Mouse (Mus musculus) heart, embryonic 11.5 days (tissue): ENCODE measurements around the gene Zfp281. TPM values are rescaled to one million over a fixed set of nuclear protein-coding genes. Genes with fewer than 3 reads are reported as not detected.

ENCODE experiments used
- ATAC-seq: fragments of 200-750 bp; cut with Nextera tagmentation; replicated peaks from 2 replicates; pipeline ENCODE4 v1.8.0; 2017; ENCODE audit warnings: moderate library complexity; ENCODE audit not compliant: insufficient number of reproducible peaks, low FRiP score, low TSS enrichment
- H3K27ac ChIP-seq: fragments of 300-500 bp; sonication (generic); 2 replicates; pipeline ENCODE4 v1.5.1; 2014; ENCODE audit warnings: mild to moderate bottlenecking, low read depth, low read length
- H3K27me3 ChIP-seq: fragments of 300-500 bp; sonication (generic); 2 replicates; pipeline ENCODE4 v1.6.1; 2014; ENCODE audit warnings: mild to moderate bottlenecking, low read length, mixed read lengths; ENCODE audit not compliant: control insufficient read depth, insufficient read depth
- H3K36me3 ChIP-seq: fragments of 300-500 bp; sonication (generic); 2 replicates; pipeline ENCODE4 v1.6.1; 2014; ENCODE audit warnings: mild to moderate bottlenecking, low read length, moderate library complexity, mixed read lengths; ENCODE audit not compliant: control insufficient read depth, insufficient read depth
- H3K4me1 ChIP-seq: fragments of 300-500 bp; sonication (generic); 2 replicates; pipeline ENCODE4 v1.6.1; 2014; ENCODE audit warnings: low read length; ENCODE audit not compliant: control insufficient read depth, insufficient read depth
- H3K4me2 ChIP-seq: fragments of 300-500 bp; sonication (generic); 2 replicates; pipeline ENCODE4 v1.6.1; 2014; ENCODE audit warnings: mild to moderate bottlenecking, moderate library complexity
- H3K4me3 ChIP-seq: fragments of 300-500 bp; sonication (generic); 2 replicates; pipeline ENCODE4 v1.5.1; 2014; ENCODE audit warnings: low read depth, low read length
- H3K9ac ChIP-seq: fragments of 300-500 bp; sonication (generic); 2 replicates; pipeline ENCODE4 v1.6.1; 2014; ENCODE audit warnings: mild to moderate bottlenecking, low read depth, low read length, moderate library complexity
- H3K9me3 ChIP-seq: fragments of 300-500 bp; sonication (generic); replicated peaks from 2 replicates; pipeline ENCODE4 v1.6.1; 2016; ENCODE audit warnings: low read length; ENCODE audit not compliant: control insufficient read depth
- WGBS: fragments of 180-500 bp; shearing (Covaris S2); extraction: QIAGEN DNeasy Blood & Tissue Kit; methylation state at CpG from one replicate; pipeline ENCODE4 v1.1.7; 2014; ENCODE audit not compliant: insufficient replicate concordance; 5-methylcytosine and 5-hydroxymethylcytosine counted together
- polyA plus RNA-seq: library from polyadenylated mRNA; unstranded; fragments of >200 nt; fragmentation: Nextera tagmentation; extraction: Ambion mirVana; gene quantifications from 2 replicates; pipeline ENCODE4 v1.2.1, GENCODE M21; 2014

The Zfp281 gene
- polyA plus RNA-seq, 1 experiment from 2014 or later: 17.5 TPM

GRCm38 (mm10) chr1:136678836-136679235 is 54.1 kb downstream of the Zfp281 start:
- H3K4me1 ChIP-seq: peaks cover 5% of the 10 kb centered on the region
- WGBS: 43% methylated on average over 4 of the region's 4 CpGs
- no peak overlapping the region for H3K4me3 ChIP-seq
- no peaks in the 10 kb centered on the region for H3K9me3 ChIP-seq
- H3K4me2 ChIP-seq: no peak overlapping the region
- ATAC-seq: no peak
- H3K27me3 ChIP-seq: no peaks in the 10 kb centered on the region
- no peak overlapping the region for H3K9ac ChIP-seq
- no peaks in the 10 kb centered on the region for H3K36me3 ChIP-seq
- H3K27ac ChIP-seq: no peak overlapping the region

Other genes starting within 250 kb of the Zfp281 start
- gene Ddx59, start 209.6 kb upstream of the Zfp281 start, polyA plus RNA-seq: 12.6 and 14.0 TPM in 2 replicates
- gene Kif14, start 158.6 kb upstream of the Zfp281 start, polyA plus RNA-seq: 5.1 and 6.9 TPM in 2 replicates